Mouse (Mus musculus) Patski (cell line): ENCODE results near the gene 1700029I15Rik. TPM values are rescaled to one million over a fixed set of nuclear protein-coding genes. Genes with fewer than 3 reads are reported as not detected.

Experiments used
- ATAC-seq: fragments of 100-300 bp; one replicate; pipeline ENCODE4 v1.8.0; 2021
- CTCF ChIA-PET: fragments of 350-600 bp; sonication (Branson Sonifier 250); formaldehyde crosslinking; loops from one replicate; lab custom pipeline; 2022; ENCODE audit warnings: inconsistent platforms; lab: Charles Lee
- POLR2A ChIA-PET: fragments of 350-600 bp; sonication (Branson Sonifier 250); formaldehyde crosslinking; loops from one replicate; lab custom pipeline; 2022; ENCODE audit warnings: antibody characterized with exemption, inconsistent platforms; lab: Charles Lee
- DNase-seq: peaks from one replicate; pipeline ENCODE4 v3.0.0-alpha.2; 2011; ENCODE audit warnings: low read depth, low spot score
- H3K27me3 ChIP-seq: fragments of 371-371 bp; one replicate; pipeline ENCODE4 v1.5.1; 2021
- CTCF ChIP-seq: fragments of 100-300 bp; IDR thresholded peaks from one replicate; pipeline ENCODE4 v1.5.1; 2021
- in situ Hi-C: fragments of 300-500 bp; cut with MboI; formaldehyde crosslinking; loops from 3 replicates; pipeline ENCODE4 v1.11.1; 2018; ENCODE audit warnings: low pct_unique_long_range_greater_than_20kb, mixed read lengths
- polyA plus RNA-seq: library from polyadenylated mRNA; unstranded; gene quantifications from one replicate; pipeline ENCODE4 v1.2.3, GENCODE M21; 2021

1700029I15Rik gene
- 2.8 TPM for polyA plus RNA-seq

DNA sequence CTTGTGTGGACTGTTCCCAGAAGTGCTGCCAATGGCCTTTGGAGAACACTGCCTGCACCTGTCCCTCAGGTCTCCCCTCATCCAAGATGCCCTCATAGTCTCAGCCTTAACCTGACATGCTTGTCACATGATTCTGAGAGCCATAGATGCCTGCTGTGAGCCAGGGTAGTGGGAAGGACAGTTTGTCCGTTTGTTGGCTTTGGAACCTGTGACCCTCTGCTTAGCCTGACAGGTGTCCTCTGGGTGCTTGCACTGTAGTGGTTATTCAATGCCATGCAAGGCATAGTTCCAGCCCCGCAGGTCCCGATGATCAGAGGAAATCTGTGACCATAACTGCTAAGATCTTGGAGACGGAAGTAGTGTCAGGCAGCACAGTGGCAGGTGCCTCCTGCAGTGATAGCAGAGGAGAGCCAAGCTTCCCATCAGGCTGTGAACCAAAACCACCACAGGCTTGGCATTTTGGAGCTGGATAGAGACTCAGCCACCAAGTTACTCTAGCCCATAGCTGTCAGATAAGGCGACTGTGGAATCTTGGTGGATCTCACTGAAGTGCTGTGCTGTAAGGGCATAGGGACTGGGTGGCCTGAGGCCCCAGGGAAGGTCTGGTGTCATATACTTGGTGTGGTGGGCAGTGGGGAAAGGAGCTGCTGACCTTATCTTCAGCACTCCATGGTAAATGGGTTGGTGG lies at the start of gene 1700029I15Rik:
1700029I15Rik (plus strand) TSS at position 638 of the 688 bp plus-strand sequence.
- ATAC-seq (no peak), DNase-seq (no peak)
- no peak for TF ChIP-seq CTCF
- in situ Hi-C loops: no loop called here
- H3K27me3 ChIP-seq: no peaks in the 10 kb centered on the region
- ChIA-PET CTCF (no interaction called here), POLR2A (no interaction called here)

DNA sequence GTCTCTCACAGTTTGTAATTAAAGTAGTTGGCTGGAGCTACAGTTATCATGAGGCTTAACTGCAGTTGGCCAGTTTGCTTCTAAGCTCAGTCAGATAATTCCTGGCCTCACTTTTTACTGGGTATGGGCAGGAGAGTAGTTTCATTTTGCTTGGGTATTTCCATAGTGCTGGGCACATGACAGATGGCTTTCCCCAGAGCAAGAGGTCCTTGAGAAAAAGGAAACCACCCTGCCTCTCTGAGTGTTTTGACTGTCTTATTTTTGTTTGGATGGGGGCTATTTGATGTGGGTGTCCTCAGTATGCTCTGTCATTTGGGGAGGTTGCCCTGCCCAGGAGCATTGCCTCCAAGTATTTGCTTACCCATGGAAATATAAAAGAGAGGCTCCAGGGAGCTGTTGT lies 39.9 kb upstream of the 1700029I15Rik start:
- ATAC-seq (no peak), DNase-seq (no peak)
- POLR2A ChIA-PET: interaction anchor here (0.8 kb wide), 1 partner anchor 12 kb away, joined by 3 read pairs; no protein-coding TSS in a partner anchor
- no peaks in the 10 kb centered on the region for H3K27me3 ChIP-seq
- no peak for TF ChIP-seq CTCF
- in situ Hi-C loops: no loop called here
- CTCF ChIA-PET: interaction anchor here (1.4 kb wide), 1 partner anchor 8 kb away, joined by 3 read pairs; no protein-coding TSS in a partner anchor

DNA sequence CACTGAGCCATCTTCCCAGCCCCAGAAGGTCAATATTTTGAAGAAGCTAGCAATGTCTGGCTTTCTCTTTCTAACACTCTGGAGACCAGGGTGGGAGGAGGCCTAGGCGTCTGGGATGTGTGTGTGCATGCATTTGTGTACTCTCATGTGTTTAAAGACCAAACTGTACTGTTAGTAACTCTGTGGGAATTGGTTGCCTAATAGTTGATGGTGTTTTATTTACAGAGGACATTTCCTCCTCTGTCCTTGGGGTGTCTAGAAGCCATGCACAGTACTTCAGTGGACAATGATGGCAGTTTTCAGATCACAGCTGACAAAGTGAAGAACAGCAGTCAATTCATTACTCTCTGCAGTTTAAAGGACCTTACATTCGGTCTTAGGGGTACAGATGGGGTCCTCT lies 35.1 kb upstream of the 1700029I15Rik start:
- no peak for ATAC-seq
- ChIA-PET CTCF (interaction anchor here (1.1 kb wide), 1 partner anchor 91 kb away, joined by 3 read pairs; no protein-coding TSS in a partner anchor), POLR2A (no interaction called here)
- no peaks in the 10 kb centered on the region for H3K27me3 ChIP-seq
- no peak for DNase-seq
- TF ChIP-seq CTCF: no peak
- in situ Hi-C loops: no loop called here

DNA sequence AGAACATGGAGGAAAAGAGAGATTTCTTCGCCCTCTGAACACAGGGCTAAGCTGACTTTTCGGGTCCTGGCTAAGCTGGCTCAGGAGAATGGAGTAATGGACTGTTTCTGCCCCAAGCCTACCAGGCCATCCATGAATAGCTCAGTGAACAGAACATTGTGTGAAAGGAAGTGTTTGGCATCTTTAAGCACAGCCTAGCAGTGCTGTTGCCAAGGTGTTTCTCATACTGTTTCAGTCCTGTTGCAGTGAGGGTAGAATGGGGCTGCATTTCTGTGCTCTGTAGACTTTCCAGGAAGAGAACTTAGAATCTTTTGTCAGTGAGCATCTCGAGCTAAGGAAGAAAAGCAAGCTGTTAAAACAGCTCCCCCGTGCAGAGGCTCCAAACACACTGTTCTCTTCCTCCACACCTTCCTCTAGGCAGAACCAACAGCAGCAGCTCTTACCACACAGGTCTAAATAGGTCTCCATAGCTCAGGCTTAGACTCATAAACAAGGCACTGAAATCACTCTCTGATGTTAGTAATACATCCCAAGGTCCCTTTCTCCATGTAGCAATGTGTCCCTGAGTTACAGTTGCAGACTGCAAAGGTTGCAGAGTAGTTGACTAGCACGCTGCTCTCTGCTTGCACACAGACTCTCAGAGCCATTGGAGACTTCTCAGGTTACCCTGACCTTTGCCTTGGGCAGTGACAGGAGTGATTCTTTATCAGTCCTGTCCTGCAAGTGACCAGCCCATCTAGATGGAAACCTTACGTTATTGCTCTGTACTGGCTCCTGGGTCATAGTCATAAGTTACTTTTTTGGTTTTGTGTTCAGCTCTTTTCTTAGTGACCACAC lies 32.5 kb upstream of the 1700029I15Rik start:
- in situ Hi-C loops: no loop called here
- no peaks in the 10 kb centered on the region for H3K27me3 ChIP-seq
- DNase-seq: no peak
- POLR2A ChIA-PET: no interaction called here
- CTCF ChIA-PET: interaction anchor here (1.1 kb wide), 1 partner anchor 9 kb away, joined by 4 read pairs; no protein-coding TSS in a partner anchor
- TF ChIP-seq CTCF: no peak
- no peak for ATAC-seq

DNA sequence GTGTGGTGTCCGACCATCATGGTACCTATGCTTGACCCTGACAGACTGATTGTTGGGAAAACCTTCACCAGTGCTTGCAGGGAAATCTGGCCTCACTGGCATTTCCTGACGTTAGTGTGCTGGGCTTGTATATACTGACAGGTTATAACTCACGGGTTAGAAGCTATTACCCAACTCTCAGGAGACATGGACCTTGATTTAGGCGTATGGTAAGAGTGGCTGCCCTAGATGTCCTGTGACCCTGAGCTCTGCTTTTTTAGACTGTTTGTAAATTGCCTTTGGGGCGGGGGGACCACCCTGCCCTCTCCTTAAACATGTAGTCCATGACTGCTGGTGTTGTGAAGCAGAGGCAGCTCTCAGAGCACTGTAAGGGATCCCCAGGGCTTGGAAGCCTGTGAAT lies 31.7 kb upstream of the 1700029I15Rik start:
- DNase-seq: no peak
- POLR2A ChIA-PET: no interaction called here

DNA sequence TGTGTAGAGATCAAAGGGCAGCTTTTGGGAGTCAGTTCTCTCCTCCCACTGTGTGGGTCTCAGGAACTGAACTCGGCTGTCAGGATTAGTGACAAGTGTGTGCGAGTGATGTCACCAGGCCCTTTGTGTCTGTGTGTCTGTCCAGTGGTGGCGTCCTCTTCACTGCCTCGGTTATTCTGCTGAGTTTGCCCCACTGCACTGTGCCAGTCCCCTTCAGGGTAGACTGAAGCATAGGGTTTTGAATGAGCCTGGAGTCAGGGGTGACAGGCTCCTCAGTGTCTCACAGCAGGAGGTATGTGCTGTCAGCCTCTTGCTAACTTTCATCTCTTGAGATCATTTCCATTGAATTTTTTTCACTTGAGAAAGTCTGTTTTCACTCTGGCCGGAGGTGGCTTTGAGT lies 28.9 kb upstream of the 1700029I15Rik start:
- in situ Hi-C loops: no loop called here
- no peak for ATAC-seq
- ChIA-PET POLR2A (interaction anchor here (1.1 kb wide), 1 partner anchor 11 kb away, joined by 3 read pairs; no protein-coding TSS in a partner anchor), CTCF (no interaction called here)
- TF ChIP-seq CTCF: no peak
- H3K27me3 ChIP-seq: no peaks in the 10 kb centered on the region
- DNase-seq: no peak

More for the DNA sequence above, 31.7 kb upstream of the 1700029I15Rik start:
- H3K27me3 ChIP-seq: no peaks in the 10 kb centered on the region
- CTCF ChIA-PET: interaction anchor here (1.1 kb wide), 1 partner anchor 10 kb away, joined by 4 read pairs; no protein-coding TSS in a partner anchor
- TF ChIP-seq CTCF: no peak
- in situ Hi-C loops: no loop called here
- ATAC-seq: no peak

DNA sequence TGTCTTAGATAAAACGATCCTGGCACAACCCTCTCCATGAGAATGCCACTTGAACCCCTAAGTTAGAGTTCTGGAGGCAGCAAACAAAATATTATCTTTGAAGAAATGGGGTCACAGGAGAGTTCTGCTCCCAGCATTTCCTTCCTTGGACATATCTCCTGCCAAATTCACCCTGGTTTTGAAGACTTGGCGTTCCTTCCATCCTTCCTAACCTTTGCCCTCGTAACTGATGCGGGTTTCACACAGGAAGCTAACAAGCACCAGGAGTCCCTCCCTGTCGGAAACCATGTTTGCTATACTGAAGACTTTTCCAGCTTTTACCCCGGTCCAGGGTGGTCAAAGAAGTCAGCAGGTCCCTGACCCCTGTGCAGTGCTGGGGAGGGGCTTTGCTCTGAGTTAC lies 28.1 kb upstream of the 1700029I15Rik start:
- ChIA-PET POLR2A (interaction anchor here (1.1 kb wide), 1 partner anchor 12 kb away, joined by 3 read pairs; no protein-coding TSS in a partner anchor), CTCF (interaction anchor here (1.0 kb wide), 1 partner anchor 12 kb away, joined by 3 read pairs; no protein-coding TSS in a partner anchor)
- TF ChIP-seq CTCF: no peak
- ATAC-seq (no peak), DNase-seq (no peak)
- in situ Hi-C loops: no loop called here
- no peaks in the 10 kb centered on the region for H3K27me3 ChIP-seq

DNA sequence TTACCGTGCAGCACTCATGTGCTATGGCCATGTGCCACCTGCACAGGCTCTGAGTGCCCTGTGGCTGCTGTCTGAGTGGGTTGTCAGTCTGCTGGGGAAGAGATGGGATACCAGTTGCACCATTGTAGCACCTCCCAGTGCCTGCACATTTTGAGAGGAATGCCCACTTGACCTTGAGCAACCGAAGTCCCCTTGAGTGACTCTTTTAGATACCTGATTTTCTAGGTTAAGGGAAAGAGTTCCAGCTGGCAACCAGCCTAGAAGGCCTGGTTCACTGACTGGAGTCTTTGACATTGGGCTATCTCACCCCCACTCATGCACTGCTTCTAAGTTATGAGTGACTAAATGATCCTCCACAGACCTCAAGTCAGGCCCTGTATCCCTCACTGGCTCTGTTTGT lies 23.0 kb upstream of the 1700029I15Rik start:
- DNase-seq (no peak), ATAC-seq (no peak)
- in situ Hi-C loops: no loop called here
- H3K27me3 ChIP-seq: no peaks in the 10 kb centered on the region
- no peak for TF ChIP-seq CTCF
- POLR2A ChIA-PET: no interaction called here
- CTCF ChIA-PET: interaction anchor here (1.0 kb wide), 1 partner anchor 16 kb away, joined by 4 read pairs; the partner anchor contains the start of genes Large2 and Pex16

DNA sequence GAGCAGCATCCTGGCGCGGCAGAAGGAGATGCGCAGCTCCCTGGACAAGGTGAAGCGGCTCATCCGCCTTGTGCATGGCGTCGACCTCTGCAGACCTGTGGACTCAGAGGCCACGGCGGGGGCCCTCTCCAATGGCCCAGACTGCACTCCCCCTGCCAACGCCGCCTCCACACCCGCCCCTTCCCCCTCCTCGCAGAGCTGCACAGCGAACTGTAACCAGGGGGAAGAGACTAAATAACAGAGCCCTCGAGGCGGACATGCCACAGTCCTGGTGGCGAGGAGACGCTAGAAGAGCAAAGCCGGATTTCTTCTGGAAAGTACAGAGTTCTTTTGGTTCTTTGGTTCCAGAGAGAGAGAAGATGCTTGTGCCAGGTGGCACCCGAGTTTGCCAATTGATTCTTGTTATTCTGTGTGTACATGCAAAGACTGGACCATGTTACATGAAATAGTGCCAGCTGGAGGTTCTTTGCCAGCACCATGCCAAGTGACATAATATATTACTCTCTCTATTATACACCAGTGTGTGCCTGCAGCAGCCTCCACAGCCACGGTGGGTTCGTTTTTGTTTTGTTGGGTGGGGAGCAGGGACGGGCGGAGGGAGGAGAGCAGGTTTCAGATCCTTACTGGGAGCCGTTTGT lies 22.0 kb upstream of the 1700029I15Rik start:
- ChIA-PET POLR2A (no interaction called here), CTCF (interaction anchor here (1.1 kb wide), 1 partner anchor 14 kb away, joined by 3 read pairs; the partner anchor contains the start of gene Pex16)
- H3K27me3 ChIP-seq: no peaks in the 10 kb centered on the region
- in situ Hi-C loops: no loop called here
- ATAC-seq (no peak), DNase-seq (no peak)
- TF ChIP-seq CTCF: no peak

DNA sequence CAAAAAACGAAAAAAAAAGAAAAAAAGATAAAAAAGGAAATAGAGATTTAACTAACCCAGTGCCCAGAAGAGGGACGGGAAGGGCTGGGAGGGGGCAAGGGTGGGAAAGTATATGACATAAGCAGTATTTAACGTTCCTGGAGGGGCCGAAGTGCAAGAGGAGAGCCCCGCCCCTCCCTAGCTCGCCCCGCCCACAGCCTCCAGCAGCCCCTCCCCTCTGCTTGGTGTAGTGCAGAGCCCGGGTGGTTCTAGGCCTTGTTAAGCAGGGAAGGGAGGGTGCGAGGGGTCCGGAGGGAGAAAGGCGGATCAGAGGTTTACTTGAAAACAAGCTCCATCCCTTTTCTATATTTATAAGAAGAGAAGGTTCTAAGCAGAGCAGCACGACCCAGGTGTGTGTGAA lies 21.4 kb upstream of the 1700029I15Rik start:
- in situ Hi-C loops: no loop called here
- DNase-seq (no peak), ATAC-seq (no peak)
- ChIA-PET POLR2A (interaction anchor here (0.8 kb wide), 1 partner anchor 154 kb away, joined by 3 read pairs; no protein-coding TSS in a partner anchor), CTCF (interaction anchor here (1.1 kb wide), 1 partner anchor 13 kb away, joined by 3 read pairs; the partner anchor contains the start of gene Pex16)
- TF ChIP-seq CTCF: no peak
- H3K27me3 ChIP-seq: no peaks in the 10 kb centered on the region
